Mouse (Mus musculus): ENCODE measurements around the gene Zfp462.

Gene Zfp462

GRCm38 (mm10) chr4:55041106-55041730 lies 96.4 kb downstream of the Zfp462 start:
- in situ Hi-C loops (cut with MboI; ENCODE audit: low sequenced_read_pairs) = no loop called here

DNA sequence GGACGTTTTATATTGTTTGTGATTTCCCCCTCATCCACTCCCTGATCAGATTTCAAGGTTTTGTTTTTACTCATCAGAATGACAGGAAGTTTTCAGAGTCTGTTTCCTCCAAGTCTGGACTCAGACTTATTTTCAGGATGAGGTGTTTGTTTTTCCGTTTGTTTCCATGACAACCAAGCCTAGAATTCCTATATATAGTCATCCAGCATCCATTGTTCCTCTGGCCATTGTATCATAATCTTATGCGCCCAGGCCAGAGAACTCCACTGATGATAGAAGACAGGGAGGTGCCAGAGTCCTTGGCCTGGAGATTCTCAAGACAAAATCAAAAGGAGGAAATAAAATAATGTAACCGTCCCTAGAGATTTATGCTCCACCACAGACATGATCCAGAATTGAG lies 97.7 kb downstream of the Zfp462 start:
- in situ Hi-C loops (cut with MboI; ENCODE audit: low sequenced_read_pairs) = no loop called here

GRCm38 (mm10) chr4:55047266-55047665 lies 102.4 kb downstream of the Zfp462 start:
- in situ Hi-C loops (cut with MboI; ENCODE audit: low sequenced_read_pairs) = no loop called here

DNA sequence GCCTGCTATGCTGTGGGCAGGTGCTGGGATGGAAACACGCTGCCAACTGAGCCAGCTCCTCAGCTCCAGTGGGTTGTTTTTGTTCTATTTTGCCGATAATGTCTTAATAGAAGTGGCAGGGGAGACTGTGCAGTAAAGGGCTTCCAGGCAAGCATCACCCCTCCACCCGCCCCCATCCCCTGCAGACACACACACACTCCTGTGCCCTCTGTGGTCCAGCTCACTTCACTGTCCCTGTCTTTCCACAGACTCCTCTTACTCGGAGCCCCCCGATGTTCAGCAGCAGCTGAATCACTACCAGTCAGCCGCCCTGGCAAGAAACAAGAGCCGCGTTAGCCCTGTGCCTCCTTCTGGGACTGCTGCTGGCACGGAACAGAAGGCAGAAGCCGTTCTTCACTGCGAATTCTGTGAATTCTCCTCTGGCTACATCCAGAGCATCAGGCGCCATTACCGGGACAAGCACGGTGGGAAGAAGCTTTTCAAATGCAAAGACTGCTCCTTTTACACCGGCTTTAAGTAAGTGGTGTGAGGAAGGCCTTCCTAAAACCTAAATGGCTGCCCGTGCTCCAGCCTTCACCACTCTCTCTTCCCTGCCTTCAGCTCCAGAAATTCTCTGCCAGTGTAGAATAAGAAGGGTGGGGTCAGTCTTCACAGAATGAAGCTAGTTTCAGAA lies 105.2 kb downstream of the Zfp462 start:
- in situ Hi-C loops (cut with MboI; ENCODE audit: low sequenced_read_pairs) = no loop called here

- in situ Hi-C loops (cut with MboI; ENCODE audit: low sequenced_read_pairs) = no loop called here
Measured at GRCm38 (mm10) chr4:55051345-55051744, 106.5 kb downstream of the Zfp462 start.

DNA sequence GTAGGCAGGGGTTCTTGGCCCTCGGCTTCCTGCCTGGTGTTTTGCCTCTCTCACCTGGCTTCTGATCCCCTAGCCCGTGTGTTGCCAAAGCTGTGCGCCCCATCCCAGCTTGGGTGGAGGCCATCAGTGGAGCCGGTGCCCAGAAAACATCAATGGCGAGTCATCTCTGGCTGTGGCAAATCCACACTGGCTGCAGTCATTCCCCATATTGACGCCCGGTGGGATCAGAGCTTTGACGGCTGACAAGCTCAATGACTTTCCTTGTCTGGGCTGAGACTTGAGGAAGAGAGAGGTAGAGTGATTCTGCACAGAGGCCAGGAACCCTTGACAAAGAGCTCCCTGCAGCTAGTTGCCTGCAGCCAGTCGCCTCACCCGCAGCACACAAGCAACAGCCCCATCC lies 107.8 kb downstream of the Zfp462 start:
- in situ Hi-C loops (cut with MboI; ENCODE audit: low sequenced_read_pairs) = no loop called here

- in situ Hi-C loops (cut with MboI; ENCODE audit: low sequenced_read_pairs) = no loop called here
Measured at GRCm38 (mm10) chr4:55057666-55058455, 113.0 kb downstream of the Zfp462 start.

GRCm38 (mm10) chr4:55058901-55059300 lies 114.1 kb downstream of the Zfp462 start:
- in situ Hi-C loops (cut with MboI; ENCODE audit: low sequenced_read_pairs) = no loop called here

- in situ Hi-C loops (cut with MboI; ENCODE audit: low sequenced_read_pairs) = no loop called here
Measured at GRCm38 (mm10) chr4:55066341-55067170, 121.7 kb downstream of the Zfp462 start.

GRCm38 (mm10) chr4:55071535-55071934 lies 126.7 kb downstream of the Zfp462 start:
- in situ Hi-C loops (cut with MboI; ENCODE audit: low sequenced_read_pairs) = no loop called here

DNA sequence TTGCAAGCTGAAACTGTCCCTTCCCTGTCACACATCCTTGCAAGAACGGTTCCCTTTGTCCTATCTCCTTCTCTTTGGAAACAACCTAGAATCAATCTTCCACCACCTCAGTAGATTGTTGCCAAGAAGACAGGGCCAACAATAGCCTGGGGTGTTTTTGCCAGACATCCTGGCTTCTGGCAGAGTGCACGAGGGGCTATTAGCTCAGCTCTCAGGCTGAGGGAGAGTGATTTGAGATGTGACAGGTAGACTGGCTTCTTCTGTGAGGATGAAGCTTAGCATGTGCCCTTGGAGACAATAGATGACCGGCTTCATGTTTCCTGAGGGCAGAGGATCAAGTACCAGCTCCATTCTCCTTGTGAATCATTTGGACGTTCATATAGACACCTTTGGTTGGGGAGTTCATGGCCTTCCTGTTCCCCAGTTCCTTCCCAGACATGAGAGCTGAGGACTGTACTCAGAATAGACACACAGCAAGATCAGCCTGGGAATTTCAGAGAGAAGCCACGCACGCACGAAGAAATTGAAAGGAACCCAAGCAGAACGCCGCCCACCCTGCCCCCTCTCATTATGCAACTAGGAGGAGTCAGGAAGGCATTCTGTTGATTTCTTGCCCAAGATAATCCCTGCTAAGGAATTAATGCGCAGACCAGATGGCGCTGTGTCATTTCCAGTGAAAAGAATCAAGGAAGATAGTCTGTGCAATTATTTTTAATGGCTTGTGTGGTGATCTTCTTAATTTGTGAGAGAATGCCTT lies 132.5 kb downstream of the Zfp462 start:
- in situ Hi-C loops (cut with MboI; ENCODE audit: low sequenced_read_pairs) = no loop called here

GRCm38 (mm10) chr4:55077902-55078716 lies 133.3 kb downstream of the Zfp462 start:
- in situ Hi-C loops (cut with MboI; ENCODE audit: low sequenced_read_pairs) = no loop called here

GRCm38 (mm10) chr4:55079056-55079455 lies 134.2 kb downstream of the Zfp462 start:
- in situ Hi-C loops (cut with MboI; ENCODE audit: low sequenced_read_pairs) = no loop called here

DNA sequence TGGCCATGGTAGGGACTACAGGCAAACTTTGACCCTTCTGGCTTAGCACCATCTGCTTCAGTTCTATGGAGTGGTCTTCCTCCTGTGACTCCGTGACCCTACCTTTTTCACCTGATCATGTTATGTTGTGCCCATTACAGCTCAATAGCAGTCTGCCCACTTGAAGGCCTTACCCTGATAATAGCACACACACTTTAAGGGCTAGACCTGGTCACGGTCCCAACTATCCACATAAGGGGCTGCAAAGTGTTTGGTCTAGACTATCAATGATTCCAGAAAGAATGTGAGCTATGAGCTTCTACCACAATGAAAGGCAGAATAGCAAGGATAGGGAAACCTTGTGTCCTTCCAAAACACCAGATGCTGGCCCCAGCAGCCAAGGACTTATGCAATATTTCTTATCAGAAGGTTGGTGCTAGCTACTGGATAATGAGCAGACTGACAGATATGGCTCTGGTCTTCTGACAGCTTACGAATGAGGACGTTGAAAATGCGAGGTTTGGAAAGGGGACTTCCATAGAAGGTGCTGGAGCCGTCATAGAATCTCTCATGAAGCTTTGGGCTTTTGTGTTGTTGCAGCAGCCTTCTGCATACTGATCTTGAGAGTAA lies 139.3 kb downstream of the Zfp462 start:
- in situ Hi-C loops (cut with MboI; ENCODE audit: low sequenced_read_pairs) = no loop called here

- in situ Hi-C loops (cut with MboI; ENCODE audit: low sequenced_read_pairs) = no loop called here
Measured at GRCm38 (mm10) chr4:55088153-55088552, 143.3 kb downstream of the Zfp462 start.

DNA sequence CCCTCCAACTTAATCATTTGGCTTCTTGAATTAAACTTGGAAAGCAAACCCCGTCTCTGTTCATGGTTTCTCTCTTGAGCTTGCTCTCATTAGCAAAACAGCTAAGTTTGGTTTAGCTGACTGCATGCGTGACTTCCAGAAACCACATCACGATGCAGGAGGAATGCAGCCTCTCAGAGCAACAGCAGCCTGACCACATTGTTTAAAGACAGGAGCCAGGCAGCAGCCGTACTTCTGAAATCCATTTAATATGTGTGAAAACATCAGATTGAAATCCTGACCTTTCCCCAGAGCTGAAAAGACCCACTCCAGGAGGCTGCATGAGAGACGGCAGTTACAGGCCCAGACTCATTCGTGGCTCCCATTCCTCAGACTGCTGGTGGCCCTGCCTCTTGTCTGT lies 144.1 kb downstream of the Zfp462 start:
- in situ Hi-C loops (cut with MboI; ENCODE audit: low sequenced_read_pairs) = no loop called here

GRCm38 (mm10) chr4:55097157-55097556 lies 152.3 kb downstream of the Zfp462 start:
- in situ Hi-C loops (cut with MboI; ENCODE audit: low sequenced_read_pairs) = no loop called here

- in situ Hi-C loops (cut with MboI; ENCODE audit: low sequenced_read_pairs) = no loop called here
Measured at GRCm38 (mm10) chr4:55098366-55098765, 153.5 kb downstream of the Zfp462 start.

- in situ Hi-C loops (cut with MboI; ENCODE audit: low sequenced_read_pairs) = no loop called here
Measured at GRCm38 (mm10) chr4:55100851-55101250, 156.0 kb downstream of the Zfp462 start.
